Mouse (Mus musculus) telencephalon, adult 2 months (tissue): Measurements from ENCODE around the gene Gapdhs.
"Not testable (repeated sequence)": the region's sequence is repeated elsewhere in the genome, so short reads cannot be mapped to it uniquely, and the experiment has no call there.

Source experiments
- DNase-seq: peaks from one replicate; pipeline ENCODE4 v3.0.0-alpha.2; 2011; ENCODE audit warnings: low read depth, low spot score

The Gapdhs gene

DNA sequence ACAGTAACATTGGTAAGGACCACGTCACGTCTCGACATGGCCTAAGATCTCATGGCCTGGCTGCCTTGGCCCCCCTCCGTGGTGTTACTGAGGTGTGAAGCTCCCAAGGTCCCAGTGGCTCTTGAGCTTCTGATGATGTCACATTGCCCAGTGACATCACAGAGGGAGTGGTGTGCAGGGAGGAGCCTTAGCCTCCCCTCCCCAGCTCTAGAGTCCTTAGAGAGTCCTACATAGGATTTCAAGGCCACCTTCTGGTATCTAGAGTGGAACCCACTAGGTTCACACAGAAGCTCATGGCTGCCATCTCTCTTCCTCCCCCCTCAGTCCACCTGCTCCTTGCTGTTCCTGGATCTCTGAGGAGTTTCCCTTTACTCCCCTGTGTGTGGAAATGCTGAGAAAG lies at the start of gene Gapdhs:
Gene Gapdhs, minus strand, starts transcription at position 65 of the 400 bp plus-strand sequence.
- not testable (repeated sequence) for DNase-seq

DNA sequence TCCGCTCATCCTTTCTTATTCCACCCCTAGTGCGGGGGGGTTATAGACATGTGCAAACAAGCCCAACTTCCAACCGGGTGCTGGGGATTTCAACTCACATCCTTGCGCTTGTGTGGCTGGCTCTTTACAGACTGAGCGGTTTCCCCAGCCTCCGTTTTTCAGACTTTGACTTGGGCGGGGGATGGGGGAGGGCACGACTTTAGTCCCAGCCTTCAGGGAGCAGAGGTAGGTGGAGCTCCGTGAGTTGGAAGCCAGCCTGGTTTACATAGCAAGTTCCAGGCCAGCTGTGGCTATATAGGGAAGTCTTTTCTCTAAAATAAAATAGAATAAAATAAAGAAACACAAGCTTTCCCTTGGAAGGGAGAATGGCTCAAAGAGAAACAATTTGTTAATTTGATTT lies 48.4 kb upstream of the Gapdhs start:
- peak; percentile 32 for DNase-seq

DNA sequence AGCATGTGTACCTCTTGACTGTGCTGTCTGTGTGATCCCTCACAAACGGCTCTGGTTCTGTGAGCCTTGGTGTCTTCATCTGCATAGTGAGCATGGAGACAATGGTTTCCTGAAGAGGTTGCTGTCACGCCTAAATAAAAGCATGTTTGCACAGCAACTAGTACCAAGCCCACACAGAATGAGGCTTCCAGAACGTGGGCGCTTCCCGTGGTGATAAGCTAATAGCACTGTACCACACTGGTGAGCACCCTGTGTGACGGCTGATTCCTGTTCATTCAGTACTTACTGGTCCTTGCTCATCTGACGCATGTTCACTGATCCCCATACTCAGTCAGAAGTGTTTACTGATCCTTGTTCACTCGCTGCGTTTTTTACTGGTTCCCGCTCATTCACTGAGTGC lies 46.7 kb upstream of the Gapdhs start:
- DNase-seq = peak; percentile 19

DNA sequence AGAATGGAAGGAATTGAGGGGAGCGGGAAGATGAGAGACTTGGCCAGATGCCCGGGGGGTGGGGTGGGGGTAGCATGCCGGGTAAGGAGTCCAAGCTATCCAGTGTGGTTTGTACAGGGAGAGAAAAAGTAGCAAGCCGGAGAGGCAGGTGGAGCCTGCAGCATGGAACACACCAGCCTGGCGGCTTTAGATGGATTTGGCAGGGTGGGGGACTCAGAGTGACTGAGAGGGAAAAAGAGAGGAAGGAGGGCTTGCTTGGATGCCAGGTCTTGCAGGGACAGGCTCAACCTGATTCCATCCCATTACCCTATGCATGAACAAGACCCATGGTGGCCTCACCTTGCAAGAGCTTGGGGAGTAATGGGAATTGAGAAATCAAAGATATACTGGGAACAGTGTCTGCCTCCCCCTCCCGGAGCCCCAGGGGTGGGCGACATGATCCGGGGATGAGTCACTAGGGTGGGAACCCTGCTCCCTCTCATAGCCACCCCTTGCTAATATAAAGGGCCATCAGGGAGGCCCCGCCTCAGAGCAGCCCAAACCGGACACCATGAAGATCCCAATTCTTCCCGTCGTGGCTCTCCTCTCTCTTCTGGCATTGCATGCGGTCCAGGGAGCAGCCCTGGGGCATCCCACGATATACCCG lies 44.0 kb upstream of the Gapdhs start, which contains the start of gene Krtdap:
Gene Krtdap, plus strand, starts transcription at position 520 of the 646 bp plus-strand sequence.
- no peak for DNase-seq

DNA sequence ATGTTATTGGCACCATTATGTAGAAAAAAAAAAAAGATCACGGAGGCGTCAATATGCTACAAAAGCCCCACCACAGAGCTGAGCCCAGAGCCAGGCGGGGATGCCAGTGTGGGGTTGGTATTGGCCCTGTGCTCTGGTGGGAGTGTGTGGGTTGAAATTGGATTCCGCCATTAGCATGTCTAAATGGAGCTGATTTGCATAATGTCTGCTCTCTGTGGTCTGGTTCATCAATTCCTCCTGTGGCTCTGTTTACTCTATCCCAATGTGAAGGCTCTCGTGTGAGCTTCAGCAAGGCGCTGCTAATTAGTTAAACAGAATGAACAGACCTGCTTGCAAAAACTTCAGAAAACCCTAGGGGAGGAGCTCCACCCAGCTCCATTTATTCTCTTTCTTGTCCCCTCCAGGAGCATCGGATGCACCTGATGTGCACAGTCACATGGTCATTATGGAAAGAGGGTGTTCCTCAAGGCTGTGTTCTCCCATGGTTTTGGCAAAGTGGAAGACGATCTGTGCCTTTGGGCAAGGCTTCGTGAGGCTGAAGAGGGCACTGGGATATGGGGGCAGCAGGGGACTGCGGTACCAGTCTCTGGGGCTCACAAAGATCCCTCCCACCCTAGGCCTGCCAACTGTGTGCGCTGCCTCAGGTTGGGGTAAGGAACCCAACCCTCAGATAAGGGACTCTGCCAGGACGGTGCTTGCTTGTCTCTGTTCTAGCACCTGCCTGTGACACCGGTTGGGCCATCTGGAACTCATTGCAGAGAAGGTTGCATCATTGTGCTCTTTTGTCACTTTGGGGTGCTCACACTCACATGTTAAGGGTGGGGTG lies 42.5 kb upstream of the Gapdhs start:
- DNase-seq = peak; percentile 33

DNA sequence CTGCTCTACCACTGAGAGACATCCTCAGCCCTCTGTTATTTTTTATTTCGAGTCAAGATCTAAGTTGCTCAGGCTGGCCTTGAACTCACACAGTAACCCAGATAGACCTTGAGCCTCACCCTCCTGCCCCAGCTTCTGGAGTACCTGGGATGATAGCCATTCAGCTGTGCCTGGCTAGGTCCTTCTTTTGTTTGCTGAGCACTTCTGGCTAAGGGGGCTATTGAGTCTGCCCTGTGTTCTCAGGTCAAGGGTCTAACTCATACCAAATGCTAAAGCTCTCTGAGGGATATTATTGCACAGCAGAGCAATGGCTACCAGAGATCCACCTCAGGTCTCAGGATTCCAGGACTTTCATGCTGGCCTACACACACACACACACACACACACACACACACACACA lies 41.7 kb upstream of the Gapdhs start:
- no peak for DNase-seq

DNA sequence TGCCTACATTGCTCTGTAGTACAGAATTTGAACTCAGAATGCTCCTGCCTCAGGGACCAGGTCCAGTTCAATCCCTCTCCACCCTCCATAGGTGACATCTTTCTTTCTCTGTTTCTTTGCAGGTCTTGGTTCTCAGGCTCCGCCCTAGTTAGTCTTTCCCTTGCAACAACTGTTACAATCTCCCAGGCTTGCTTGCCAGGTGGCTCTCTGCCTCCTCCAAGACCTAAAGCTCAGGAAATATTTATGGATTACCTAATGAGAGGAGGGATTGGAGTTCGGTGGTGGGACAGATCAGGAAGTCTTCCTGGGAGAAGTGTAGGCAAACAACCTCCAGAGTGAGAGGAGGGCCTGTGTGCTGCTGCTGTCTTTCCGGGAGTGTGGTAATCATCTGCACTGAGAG lies 39.2 kb upstream of the Gapdhs start:
- no peak for DNase-seq

DNA sequence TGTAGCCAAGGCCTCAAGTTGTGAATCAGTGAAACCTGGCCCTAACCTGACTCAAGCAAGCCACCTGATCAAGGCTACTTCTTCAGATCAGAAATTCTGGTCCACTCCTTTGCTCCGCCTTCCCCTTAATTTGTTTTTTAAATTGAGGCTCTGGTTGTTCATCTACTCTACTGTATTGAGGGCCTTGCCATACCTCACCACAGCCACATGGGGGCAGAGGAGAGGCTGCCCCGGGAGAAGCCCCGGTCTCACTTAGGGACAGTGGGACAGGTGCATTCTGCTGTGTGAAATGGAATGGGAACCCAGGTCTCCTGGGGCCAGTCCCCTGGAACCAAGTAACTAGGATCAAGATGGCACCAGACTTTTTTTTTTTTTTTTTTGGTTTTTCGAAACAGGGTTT lies 38.3 kb upstream of the Gapdhs start:
- DNase-seq = no peak

DNA sequence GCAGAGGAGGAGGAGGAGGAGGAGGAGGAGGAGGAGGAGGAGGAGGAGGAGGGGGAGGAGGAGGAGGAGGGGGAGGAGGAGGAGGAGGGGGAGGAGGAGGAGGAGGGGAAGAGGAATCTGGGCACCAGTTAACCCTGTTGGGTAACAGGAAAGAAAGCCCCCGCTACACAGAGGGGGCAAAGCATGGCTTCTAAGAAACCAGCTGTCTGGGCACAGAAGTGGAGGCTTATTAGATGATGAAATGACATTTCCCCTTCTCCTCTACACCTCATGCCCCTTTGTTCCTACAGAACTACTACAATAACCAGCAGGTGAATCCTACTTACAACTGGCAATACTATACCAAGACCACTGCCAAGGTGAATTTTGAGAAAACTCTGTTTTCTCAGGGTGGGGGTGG lies 34.4 kb upstream of the Gapdhs start:
- DNase-seq = no peak

DNA sequence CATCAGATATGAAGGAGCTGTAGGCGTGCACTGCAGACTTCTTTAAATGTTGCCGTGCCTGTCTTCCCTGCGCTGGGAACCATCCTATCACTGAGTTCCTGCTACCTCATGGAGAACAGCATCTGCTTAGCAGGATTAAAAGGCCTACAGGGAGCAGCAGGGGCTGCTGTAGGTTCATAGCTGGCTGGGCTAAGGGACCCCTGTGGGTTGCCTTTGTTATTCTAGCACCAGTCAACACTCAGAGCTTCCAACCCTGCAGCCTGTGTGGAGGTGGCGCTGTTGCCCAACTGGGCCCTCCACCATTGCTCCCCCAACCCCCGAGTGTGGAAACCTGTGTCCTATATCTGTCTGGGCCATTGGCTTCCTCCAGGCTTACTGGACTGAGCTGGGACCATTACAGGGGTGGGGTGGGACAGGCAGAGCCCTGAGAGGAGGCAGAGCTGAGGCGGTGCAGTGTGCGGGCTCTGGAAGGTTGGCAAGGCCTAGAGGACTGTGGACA lies 33.6 kb upstream of the Gapdhs start:
- no peak for DNase-seq

DNA sequence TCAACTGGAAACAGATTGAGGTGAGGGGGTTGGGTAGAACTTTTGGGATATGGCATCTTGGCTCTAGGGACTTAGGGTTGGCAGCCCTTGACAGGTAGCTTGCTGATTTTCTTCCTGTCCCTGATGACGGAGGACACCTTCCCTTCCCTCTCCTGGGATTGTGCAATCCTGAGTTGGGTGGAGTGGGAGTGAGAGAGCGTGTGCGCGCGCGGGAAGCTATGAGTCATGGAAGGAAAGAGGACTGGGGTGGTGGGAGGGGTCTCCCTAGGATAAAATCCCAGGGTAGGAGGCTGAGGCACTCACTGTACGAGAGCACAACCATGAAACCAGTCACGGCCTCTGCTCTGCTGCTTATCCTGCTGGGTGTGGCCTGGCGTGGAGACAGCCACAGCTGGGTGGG lies 32.6 kb upstream of the Gapdhs start:
- no peak for DNase-seq

DNA sequence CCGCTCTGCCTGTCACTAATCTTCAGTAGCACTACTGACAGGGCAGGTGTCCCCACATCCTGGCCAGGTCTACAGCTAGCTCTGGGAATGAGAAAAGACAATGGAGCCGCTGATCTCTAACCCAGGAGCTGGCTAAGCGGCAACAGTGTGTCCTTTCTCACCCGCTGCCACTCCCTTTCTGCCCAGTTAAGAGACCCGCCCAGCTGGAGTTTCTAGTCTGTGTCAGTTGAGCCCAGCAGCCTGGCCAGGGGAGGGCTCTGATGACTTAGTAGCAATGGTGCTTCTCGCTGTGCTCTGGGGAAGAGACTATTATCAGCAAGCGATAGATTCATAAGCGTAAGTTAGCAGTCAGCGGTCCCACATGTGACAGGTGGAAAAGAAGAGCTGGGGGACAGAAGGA lies 25.8 kb upstream of the Gapdhs start:
- DNase-seq = no peak

DNA sequence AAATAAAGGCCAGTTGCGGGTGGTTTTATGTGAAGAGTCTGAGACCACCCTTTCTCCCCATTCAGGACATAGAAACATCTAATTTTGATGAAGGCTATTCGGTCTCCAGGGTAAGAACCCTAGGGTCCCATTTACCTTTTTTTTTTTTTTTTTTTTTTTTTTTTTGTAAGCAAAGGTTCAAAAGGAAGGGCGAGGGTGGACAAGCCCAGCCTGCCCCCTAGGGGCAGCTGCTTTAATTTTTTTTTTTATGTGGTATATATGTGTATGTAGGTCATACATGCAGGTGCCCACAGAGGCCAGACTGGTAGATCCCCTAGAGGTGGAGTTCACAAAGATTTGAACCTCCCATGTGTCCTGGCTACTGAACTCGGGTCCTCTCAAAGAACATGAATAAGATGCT lies 22.9 kb upstream of the Gapdhs start:
- no peak for DNase-seq

DNA sequence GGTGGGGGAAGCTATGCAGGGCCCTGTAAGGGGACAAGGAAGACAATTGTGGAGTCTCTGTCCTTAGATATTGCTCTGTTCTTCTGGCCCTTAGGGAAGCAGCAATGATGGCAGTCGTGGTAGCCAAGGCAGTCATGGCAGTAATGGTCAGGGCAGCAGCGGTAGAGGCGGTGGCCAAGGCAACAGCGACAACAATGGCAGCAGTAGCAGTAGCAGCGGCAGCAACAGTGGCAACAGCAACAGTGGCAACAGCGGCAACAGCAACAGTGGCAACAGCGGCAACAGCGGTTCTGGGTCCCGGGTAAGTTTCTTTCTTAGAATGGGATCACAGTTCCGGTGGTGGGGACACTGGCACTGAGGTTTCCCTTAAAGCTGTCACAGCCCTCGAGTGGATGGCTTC lies 21.7 kb upstream of the Gapdhs start:
- no peak for DNase-seq

DNA sequence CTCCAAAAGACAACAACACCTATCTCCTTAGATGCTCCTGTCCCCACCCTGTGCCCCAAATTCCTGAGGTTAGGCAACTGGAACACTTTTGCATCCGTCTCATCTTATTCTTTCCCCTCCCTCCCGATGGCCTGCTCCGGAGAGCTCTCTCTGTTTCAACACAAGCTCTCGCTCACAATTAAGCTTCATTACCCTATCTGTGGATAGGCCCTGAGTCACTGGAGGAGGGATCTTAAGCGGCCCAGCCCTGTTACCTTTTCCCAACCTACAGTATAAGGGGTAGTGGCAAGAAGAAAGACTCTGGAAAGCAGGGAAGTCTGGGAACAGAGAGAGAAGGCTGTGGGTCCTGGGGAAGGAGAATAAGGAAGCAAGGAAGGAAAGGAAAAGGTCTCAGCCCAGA lies 20.0 kb upstream of the Gapdhs start, which contains the start of gene Dmkn:
Gene Dmkn, plus strand, starts transcription at position 301 of the 400 bp plus-strand sequence.
- DNase-seq = no peak

DNA sequence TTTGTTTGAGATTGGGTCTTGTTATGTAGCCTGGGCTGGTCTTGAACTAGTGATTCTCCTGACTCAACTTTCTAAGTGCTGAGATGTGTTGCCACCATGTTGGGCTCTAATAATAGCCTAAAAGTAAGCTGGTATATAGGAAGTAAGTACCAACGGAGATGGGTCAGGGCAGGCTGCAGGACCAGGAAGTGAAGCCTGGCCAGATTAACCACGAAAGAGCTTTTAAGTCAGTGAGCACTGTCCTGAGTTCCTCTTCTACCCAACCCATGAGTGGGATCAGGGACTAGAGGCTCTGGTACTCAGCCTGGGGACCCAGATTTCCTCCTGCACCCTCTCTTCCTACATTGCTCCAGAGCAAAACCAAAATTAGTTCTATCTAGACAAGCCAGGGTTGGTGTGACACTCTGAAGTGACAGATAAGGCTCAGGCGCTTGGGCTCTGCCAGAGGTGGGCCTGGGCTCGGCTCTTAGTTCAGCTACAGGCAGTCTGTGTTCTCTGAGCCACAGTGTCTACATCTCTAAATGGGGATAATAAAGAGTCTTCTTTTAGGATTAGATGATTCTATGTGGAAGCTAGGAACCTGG lies 18.4 kb upstream of the Gapdhs start:
- no peak for DNase-seq

DNA sequence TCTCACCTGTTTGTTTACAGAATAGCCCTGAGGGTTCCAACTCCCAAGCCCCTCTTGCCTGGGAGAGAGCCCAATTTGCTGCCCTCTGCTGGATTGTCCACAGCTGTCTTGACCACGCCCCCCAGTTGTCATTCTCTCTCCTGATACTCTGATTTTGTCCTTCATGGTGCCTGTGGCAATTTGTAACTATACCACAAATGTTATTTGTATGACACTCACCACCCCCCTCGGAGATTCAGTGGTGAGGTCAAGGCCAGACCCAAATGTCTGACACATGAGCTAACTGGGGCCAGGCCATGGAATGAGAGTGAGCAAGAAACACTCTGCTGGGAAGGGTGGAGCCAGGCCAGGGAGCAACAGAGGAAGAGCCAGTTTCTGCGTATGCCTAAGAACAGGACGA lies 15.4 kb upstream of the Gapdhs start:
- DNase-seq = no peak

DNA sequence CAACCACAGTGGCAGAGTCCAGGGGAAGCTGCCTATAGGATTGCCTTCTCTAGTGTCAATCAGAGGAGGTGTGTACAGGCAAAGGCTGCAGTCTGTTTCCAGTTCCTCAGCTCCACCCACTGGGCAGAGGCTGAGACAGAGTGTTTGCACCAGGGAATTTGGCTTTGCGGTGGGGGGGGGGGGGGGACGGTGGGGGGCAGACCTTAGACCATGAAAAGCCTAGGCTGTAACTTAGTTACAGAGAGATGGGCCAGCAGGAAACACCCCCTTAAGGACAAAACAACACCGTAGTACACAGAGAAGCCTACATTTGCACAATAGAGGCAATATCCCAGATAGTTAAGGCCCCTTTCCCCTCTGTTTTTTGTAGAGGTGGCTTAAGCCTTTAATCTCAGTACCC lies 13.5 kb upstream of the Gapdhs start:
- no peak for DNase-seq

DNA sequence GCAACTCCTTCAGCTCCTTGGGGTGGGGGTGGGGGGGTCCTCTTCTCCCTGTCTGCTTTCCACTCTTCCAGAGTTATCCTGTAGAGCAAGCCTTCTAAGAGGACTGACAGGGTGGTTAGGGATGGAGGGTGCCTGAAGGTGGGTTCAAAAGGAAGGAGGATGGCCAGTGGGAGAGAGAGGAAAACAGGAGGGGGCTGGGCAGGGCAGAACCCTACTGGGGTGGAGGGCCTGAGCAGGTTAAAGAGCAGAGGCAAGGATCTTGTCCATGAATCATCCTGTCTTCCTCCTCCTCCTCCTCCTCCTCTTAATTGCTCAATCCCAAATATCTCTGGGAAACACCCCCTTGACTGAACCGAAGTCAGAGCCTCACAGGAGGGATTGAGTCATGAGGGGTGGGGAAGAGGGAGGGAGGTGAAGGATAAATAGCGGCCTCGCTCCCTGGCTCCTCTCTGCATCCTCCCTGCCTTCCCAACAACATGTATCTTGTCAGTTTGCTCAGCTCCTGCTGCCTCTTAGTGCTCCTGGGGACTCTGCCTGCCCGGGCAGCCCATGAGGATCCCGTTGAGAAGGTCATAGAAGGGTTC lies 7.7 kb upstream of the Gapdhs start, which contains the start of gene Sbsn:
Gene Sbsn, plus strand, starts transcription at position 386 of the 584 bp plus-strand sequence.
- DNase-seq = no peak

DNA sequence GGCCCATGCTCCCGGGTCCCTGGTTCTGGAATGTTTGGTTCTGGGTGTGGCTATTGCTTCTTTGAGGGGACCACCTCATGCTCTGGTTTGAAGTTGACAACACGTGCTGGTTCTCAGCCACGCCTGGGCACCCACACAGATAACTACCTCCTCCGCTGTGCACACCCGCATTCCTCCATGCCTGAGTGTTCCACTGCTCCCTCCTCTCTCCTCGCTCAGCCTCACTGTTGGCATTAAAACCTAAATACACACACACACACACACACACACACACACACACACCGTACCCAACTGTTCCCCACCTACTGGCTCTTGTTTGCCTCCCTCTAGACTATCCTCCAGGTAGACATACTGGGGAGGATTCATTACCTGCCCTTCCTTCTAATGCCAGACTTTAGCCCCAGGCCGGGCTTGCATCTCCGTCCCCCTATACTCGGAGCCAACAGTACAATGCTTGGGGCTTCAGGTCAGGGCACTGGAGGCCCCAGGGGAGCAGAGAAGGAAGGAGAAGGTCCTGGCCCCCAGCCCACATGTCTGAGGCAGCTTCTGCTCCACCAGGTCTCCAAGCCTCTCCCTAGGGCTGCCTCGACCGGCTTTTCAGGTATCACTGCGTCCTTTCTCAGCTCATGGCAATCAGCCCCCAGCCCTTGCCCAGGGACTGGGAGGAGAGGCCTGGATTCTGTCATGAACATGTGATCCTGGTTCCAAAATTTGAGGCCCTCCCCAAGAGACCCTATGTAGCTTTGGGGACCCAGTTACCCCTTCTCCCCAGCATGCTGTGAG lies 6.5 kb upstream of the Gapdhs start:
- no peak for DNase-seq

DNA sequence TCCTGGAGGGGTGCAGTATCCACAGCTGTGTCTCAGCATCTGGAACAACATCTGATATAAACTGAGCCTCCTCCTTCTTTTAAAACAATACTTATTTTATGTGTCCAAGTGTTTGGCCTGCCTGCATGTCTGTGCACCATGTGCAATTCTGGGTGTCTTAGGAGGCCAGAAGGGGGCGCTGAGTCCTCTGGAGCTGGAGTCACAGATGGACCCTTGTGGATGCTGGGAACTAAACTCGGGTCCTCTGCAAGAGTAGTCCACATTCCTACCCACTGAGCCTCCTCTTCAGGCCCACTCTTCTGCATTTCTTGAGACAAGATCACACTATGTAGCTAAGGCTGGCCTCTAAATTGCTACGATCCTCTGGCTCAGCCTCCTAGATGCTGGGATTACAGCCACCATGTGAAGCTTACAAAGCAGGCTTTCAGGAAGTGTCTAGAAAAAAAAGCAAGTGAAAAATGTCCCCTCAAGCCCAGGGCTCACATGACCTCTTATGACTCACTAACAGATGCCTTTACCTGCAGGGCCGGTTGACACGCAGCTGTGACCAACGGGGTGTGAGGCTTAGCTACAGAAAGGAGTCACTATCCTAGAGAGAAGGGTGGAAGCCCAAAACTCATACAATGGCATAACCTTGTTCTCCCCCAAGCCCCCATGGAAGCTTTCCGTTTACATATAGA lies 4.2 kb upstream of the Gapdhs start:
- no peak for DNase-seq
